22 mouse cellular contexts compared by ENCODE assay signal in genomic region chr2:124467429-124467828, GRCm38 (mm10).
DNase-seq lines count a peak whose midpoint lies in the region; ATAC-seq and TF ChIP-seq lines count a peak whose summit lies in the region.
"Had no signal": no experiment of that assay in that cellular context is flagged by ENCODE, and none has a peak within 500 bp of the region (broad histone marks: within the 10 kb centered on the region; RNA-seq: fewer than 3 reads in every experiment).

No protein-coding gene starts in this region.

- H3K9me3 ChIP-seq in heart, embryonic 13.5 days, result no peaks in the 10 kb centered on the region
- no peaks in the 10 kb centered on the region for H3K9me3 ChIP-seq in lung, embryonic 14.5 days (ENCODE audit: low read depth, low read length)
- H3K9me3 ChIP-seq in heart, embryonic 15.5 days (replicated peaks), result no peaks in the 10 kb centered on the region
- H3K9me3 ChIP-seq in intestine, embryonic 16.5 days (ENCODE audit: control insufficient read depth, low read length), result peaks cover 6% of the 10 kb centered on the region; the same call in 1 of the 2 replicates
- H3K9me3 ChIP-seq: embryonic facial prominence, embryonic 12.5 days; forebrain, embryonic 15.5 days; limb, embryonic 13.5 days; midbrain, embryonic 10.5 days; neural tube, embryonic 12.5 days had no signal

- ATAC-seq in heart, embryonic 13.5 days (ENCODE audit: extremely low read depth, insufficient number of reproducible peaks, low FRiP score, low TSS enrichment), result no peak
- no peak for ATAC-seq in lung, embryonic 14.5 days (ENCODE audit: insufficient read depth)
- peak; percentile 70 for ATAC-seq in heart, embryonic 15.5 days (replicated peaks; ENCODE audit: insufficient number of reproducible peaks, insufficient read depth, low FRiP score, low read depth)
- peak; percentile 12; the same call in 1 of the 2 replicates for ATAC-seq in intestine, embryonic 16.5 days
- ATAC-seq: forebrain, embryonic 15.5 days; hindbrain, postnatal 0 days had no signal

- WGBS in heart, embryonic 13.5 days, result 28% methylated on average over 1 of the region's 1 CpGs
- WGBS in lung, embryonic 14.5 days, result 53% methylated on average over 1 of the region's 1 CpGs
- 33% methylated on average over 1 of the region's 1 CpGs for WGBS in heart, embryonic 15.5 days
- WGBS in intestine, embryonic 16.5 days, result 56% methylated on average over 1 of the region's 1 CpGs

- no peak overlapping the region for H3K9ac ChIP-seq in heart, embryonic 13.5 days
- H3K9ac ChIP-seq in lung, embryonic 14.5 days, result no peak overlapping the region
- no peak overlapping the region for H3K9ac ChIP-seq in heart, embryonic 15.5 days
- no peak overlapping the region for H3K9ac ChIP-seq in intestine, embryonic 16.5 days (ENCODE audit: low read depth, low read length)
- H3K9ac ChIP-seq: embryonic facial prominence, embryonic 12.5 days; forebrain, embryonic 15.5 days; limb, embryonic 13.5 days; liver, embryonic 14.5 days; neural tube, embryonic 12.5 days had no signal

- intact Hi-C loops in heart, postnatal 36 days (cut with DNase I), result no loop called here

- DNase-seq in heart, postnatal 36 days, result no peak
- DNase-seq in lung, embryonic 14.5 days, result peak; percentile 45
- DNase-seq in lung, postnatal 36 days, result no peak
- DNase-seq in ovary, postnatal 36 days (ENCODE audit: low spot score), result no peak
- no peak for DNase-seq in adrenal gland, postnatal 36 days
- DNase-seq: adrenal gland, adult 2 months; cerebellum, adult 11 months; kidney, postnatal 25 days; layer of hippocampus, adult 9-11 months; lung, postnatal 4 days; right cerebral cortex, postnatal 25 days; thymus, adult 18-20 months had no signal

- peak overlapping the region; percentile 60 for H3K27ac ChIP-seq in heart, embryonic 13.5 days (replicated peaks)
- no peak overlapping the region for H3K27ac ChIP-seq in lung, embryonic 14.5 days (ENCODE audit: low read depth)
- peak overlapping the region; percentile 60 for H3K27ac ChIP-seq in heart, embryonic 15.5 days
- 0 out of 2 replicates have a peak overlapping the region, but pooled peaks have one; percentile 27 for H3K27ac ChIP-seq in intestine, embryonic 16.5 days (ENCODE audit: low read length)
- H3K27ac ChIP-seq: embryonic facial prominence, embryonic 12.5 days; forebrain, embryonic 15.5 days; hindbrain, postnatal 0 days; limb, embryonic 13.5 days; liver, embryonic 14.5 days; midbrain, embryonic 10.5 days; neural tube, embryonic 12.5 days had no signal

- H3K4me1 ChIP-seq in heart, embryonic 13.5 days, result peaks cover 56% of the 10 kb centered on the region
- H3K4me1 ChIP-seq in lung, embryonic 14.5 days (ENCODE audit: insufficient read depth), result peaks cover 9% of the 10 kb centered on the region
- peaks cover 33% of the 10 kb centered on the region for H3K4me1 ChIP-seq in heart, embryonic 15.5 days (replicated peaks)
- peaks cover 17% of the 10 kb centered on the region for H3K4me1 ChIP-seq in intestine, embryonic 16.5 days (ENCODE audit: control insufficient read depth, insufficient read depth, low read length)
- H3K4me1 ChIP-seq: embryonic facial prominence, embryonic 12.5 days; limb, embryonic 13.5 days had no signal

- no peak overlapping the region for H3K4me2 ChIP-seq in heart, embryonic 13.5 days
- no peak overlapping the region for H3K4me2 ChIP-seq in lung, embryonic 14.5 days
- H3K4me2 ChIP-seq in heart, embryonic 15.5 days, result peak overlapping the region; percentile 16; the same call in 1 of the 2 replicates
- H3K4me2 ChIP-seq in intestine, embryonic 16.5 days (ENCODE audit: low read depth, low read length), result no peak overlapping the region
- H3K4me2 ChIP-seq: embryonic facial prominence, embryonic 12.5 days; forebrain, embryonic 15.5 days; limb, embryonic 13.5 days; neural tube, embryonic 12.5 days had no signal

- no peak for TF ChIP-seq CTCF in lung, embryonic 14.5 days (IDR thresholded peaks at IDR 0.05; ENCODE audit: low read depth)

- no peak overlapping the region for H3K4me3 ChIP-seq in heart, embryonic 13.5 days
- H3K4me3 ChIP-seq in lung, embryonic 14.5 days (ENCODE audit: low read depth, low read length), result no peak overlapping the region
- H3K4me3 ChIP-seq in heart, embryonic 15.5 days, result no peak overlapping the region
- no peak overlapping the region for H3K4me3 ChIP-seq in intestine, embryonic 16.5 days (ENCODE audit: low read length)
- H3K4me3 ChIP-seq: embryonic facial prominence, embryonic 12.5 days; forebrain, embryonic 15.5 days; limb, embryonic 13.5 days; midbrain, embryonic 10.5 days; neural tube, embryonic 12.5 days had no signal

- no peaks in the 10 kb centered on the region for H3K36me3 ChIP-seq in heart, embryonic 13.5 days
- H3K36me3 ChIP-seq in lung, embryonic 14.5 days (ENCODE audit: insufficient read depth), result no peaks in the 10 kb centered on the region
- no peaks in the 10 kb centered on the region for H3K36me3 ChIP-seq in heart, embryonic 15.5 days
- H3K36me3 ChIP-seq in intestine, embryonic 16.5 days (ENCODE audit: control insufficient read depth, insufficient read depth, low read length), result no peaks in the 10 kb centered on the region
- H3K36me3 ChIP-seq: embryonic facial prominence, embryonic 12.5 days; forebrain, embryonic 15.5 days; limb, embryonic 13.5 days; midbrain, embryonic 10.5 days; neural tube, embryonic 12.5 days had no signal

- no peaks in the 10 kb centered on the region for H3K27me3 ChIP-seq in heart, embryonic 13.5 days (replicated peaks)
- H3K27me3 ChIP-seq in lung, embryonic 14.5 days (ENCODE audit: insufficient read depth, low read length), result no peaks in the 10 kb centered on the region
- no peaks in the 10 kb centered on the region for H3K27me3 ChIP-seq in heart, embryonic 15.5 days
- no peaks in the 10 kb centered on the region for H3K27me3 ChIP-seq in intestine, embryonic 16.5 days (replicated peaks; ENCODE audit: control insufficient read depth, insufficient read depth, low read length)
- H3K27me3 ChIP-seq: embryonic facial prominence, embryonic 12.5 days; forebrain, embryonic 15.5 days; limb, embryonic 13.5 days; neural tube, embryonic 12.5 days had no signal

Comparison
In these comparisons a context has a peak if more than half of its experiments do, and no peak if none do; other contexts are left out.
1. ATAC-seq: peak in heart, embryonic 15.5 days (single experiment) and intestine, embryonic 16.5 days (single experiment); none in heart, embryonic 13.5 days (single experiment) and lung, embryonic 14.5 days (single experiment).